Mouse (Mus musculus) lung, adult 2 months (tissue): ENCODE data around the gene Hoxa1.

Source experiments
- CTCF ChIP-seq: fragments of 200-500 bp; IDR thresholded peaks from 2 replicates; pipeline ENCODE4 v1.5.1; 2011; ENCODE audit warnings: mild to moderate bottlenecking, low read length, control low read depth; ENCODE audit not compliant: insufficient read depth
- POLR2A ChIP-seq: fragments of 200-500 bp; IDR thresholded peaks from 2 replicates; pipeline ENCODE4 v1.6.1; 2011; ENCODE audit warnings: low read depth, mild to moderate bottlenecking, control low read depth, low read length, borderline replicate concordance; ENCODE audit errors: extremely low read depth

DNA sequence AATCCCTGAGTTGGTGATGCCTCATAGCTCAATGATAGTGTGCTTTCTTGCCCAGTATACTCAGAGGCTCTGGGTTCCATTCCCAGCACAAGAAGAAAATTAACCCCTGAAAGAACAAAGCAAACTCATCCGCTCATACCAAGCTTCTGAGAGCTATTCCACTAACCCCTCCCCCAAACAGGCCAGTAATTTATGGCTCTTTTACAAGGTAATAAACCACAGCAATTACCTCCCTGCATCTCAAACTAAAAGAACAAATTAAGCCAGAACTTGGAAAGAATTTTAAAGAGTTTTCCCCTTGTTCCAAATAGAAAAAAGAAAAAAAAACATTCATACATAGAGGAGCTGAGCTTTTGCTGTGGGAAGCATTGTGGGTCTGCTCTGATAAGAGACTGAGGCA, 24.7 kb upstream of the Hoxa1 start:
- no peak for TF ChIP-seq CTCF
- TF ChIP-seq POLR2A: no peak
